Mouse (Mus musculus): ENCODE measurements around the gene Slc35f3. TPM values are rescaled to one million over a fixed set of nuclear protein-coding genes. Genes with fewer than 3 reads are reported as not detected.

Gene Slc35f3
- polyA plus RNA-seq, 1 experiment: 0.08 TPM

DNA sequence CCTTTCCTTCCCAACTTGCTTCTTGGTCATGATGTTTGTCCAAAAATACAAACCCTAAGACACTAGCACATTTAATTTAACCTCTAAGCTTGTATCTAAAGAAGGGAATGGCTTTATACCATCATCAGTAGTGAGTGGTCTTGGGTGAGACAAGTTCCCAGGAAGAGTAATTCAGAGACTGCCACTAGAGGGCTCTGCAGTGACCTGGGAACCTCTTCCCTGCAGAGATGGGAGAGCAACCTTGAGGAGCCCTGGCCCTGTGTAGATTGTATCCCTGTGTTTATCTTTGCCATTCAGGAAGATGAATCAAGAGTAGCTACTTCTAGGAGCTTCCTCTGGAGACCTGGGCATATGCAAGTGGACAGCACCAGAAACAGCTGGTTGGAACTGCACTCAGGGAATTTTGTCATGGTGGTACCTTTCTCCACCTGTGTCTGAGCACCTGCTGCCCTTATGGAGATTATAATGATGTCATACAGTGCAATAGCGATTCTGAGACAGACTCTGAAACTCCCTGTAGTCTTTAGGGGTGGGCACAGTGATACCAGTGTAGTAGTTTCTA, 993 bp upstream of the Slc35f3 start:
- H3K4me1 ChIP-seq (replicated peaks; ENCODE audit: control insufficient read depth, insufficient read depth, low read length): no peaks in the 10 kb centered on the region
- no peaks in the 10 kb centered on the region for H3K36me3 ChIP-seq (ENCODE audit: control insufficient read depth, insufficient read depth, low read length)
- DNase-seq: peak; percentile 23
- H3K27ac ChIP-seq (ENCODE audit: control insufficient read depth, insufficient read depth, low read length): no peak overlapping the region
- TF ChIP-seq CTCF (IDR thresholded peaks at IDR 0.05; ENCODE audit: borderline replicate concordance, control insufficient read depth, extremely low read depth, insufficient read depth, low read length, poor library complexity) (no peak), POLR2A (IDR thresholded peaks at IDR 0.05; ENCODE audit: control insufficient read depth, extremely low read depth, insufficient read depth, low read length, poor library complexity) (no peak)
- H3K4me3 ChIP-seq (ENCODE audit: control insufficient read depth, insufficient read depth, low read length): no peak overlapping the region
- peaks cover 5% of the 10 kb centered on the region for H3K27me3 ChIP-seq (ENCODE audit: control insufficient read depth, insufficient read depth, low read length)
- WGBS: 25% methylated on average over 1 of the region's 1 CpGs

DNA sequence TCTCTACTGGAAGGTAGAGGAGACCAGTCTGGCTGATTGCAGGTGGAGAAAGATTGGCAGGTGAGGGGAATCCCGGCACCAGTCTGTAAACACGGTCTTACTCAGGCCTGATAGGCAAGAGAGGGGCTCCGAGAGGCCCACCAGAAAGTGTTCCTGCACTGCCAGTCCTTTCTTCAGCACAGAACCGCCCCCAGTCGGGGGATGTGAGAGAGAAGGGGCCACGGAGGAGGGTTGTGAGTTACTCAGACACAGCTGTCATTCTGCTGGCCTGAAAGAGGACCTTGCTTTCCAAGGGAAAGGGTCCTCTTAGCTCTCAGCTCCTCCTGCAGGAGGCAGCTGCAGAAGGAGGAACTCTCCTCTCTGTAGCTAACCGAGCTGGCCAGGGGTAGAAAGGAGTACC, 975 bp downstream of the Slc35f3 start:
- Histone ChIP-seq H3K4me3 (ENCODE audit: control insufficient read depth, insufficient read depth, low read length) (no peak overlapping the region), H3K27ac (ENCODE audit: control insufficient read depth, insufficient read depth, low read length) (no peak overlapping the region), H3K27me3 (ENCODE audit: control insufficient read depth, insufficient read depth, low read length) (peaks cover 5% of the 10 kb centered on the region), H3K36me3 (ENCODE audit: control insufficient read depth, insufficient read depth, low read length) (no peaks in the 10 kb centered on the region), H3K4me1 (replicated peaks; ENCODE audit: control insufficient read depth, insufficient read depth, low read length) (no peaks in the 10 kb centered on the region)
- no peak for DNase-seq
- WGBS: 24% methylated on average over 7 of the region's 7 CpGs
- no peak for TF ChIP-seq CTCF (IDR thresholded peaks at IDR 0.05; ENCODE audit: borderline replicate concordance, control insufficient read depth, extremely low read depth, insufficient read depth, low read length, poor library complexity)
- TF ChIP-seq POLR2A (IDR thresholded peaks at IDR 0.05; ENCODE audit: control insufficient read depth, extremely low read depth, insufficient read depth, low read length, poor library complexity): no peak

DNA sequence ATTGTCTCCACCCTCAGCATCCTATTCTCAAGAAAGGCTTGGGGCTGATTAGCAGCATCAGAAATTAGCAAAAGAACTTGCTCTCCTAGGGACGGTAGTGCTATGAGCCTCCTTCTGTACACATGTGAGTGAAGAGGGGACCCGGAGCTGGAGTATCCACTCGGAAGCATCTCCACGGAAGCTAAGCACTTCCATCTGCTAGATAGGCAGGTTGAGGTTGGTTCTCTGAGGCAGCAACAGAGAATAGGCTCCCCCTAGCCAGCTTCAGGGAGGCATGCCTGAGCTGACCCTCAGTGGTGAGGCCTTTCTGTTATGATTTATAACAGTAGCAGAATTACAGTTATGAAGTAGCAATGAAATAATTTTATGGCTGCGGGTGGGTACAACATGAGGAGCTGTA, 2.0 kb downstream of the Slc35f3 start:
- Histone ChIP-seq H3K4me3 (ENCODE audit: control insufficient read depth, insufficient read depth, low read length) (no peak overlapping the region), H3K36me3 (ENCODE audit: control insufficient read depth, insufficient read depth, low read length) (no peaks in the 10 kb centered on the region), H3K4me1 (replicated peaks; ENCODE audit: control insufficient read depth, insufficient read depth, low read length) (no peaks in the 10 kb centered on the region), H3K27me3 (ENCODE audit: control insufficient read depth, insufficient read depth, low read length) (peaks cover 5% of the 10 kb centered on the region), H3K27ac (ENCODE audit: control insufficient read depth, insufficient read depth, low read length) (no peak overlapping the region)
- 91% methylated on average over 5 of the region's 5 CpGs for WGBS
- no peak for DNase-seq
- TF ChIP-seq CTCF (IDR thresholded peaks at IDR 0.05; ENCODE audit: borderline replicate concordance, control insufficient read depth, extremely low read depth, insufficient read depth, low read length, poor library complexity) (no peak), POLR2A (IDR thresholded peaks at IDR 0.05; ENCODE audit: control insufficient read depth, extremely low read depth, insufficient read depth, low read length, poor library complexity) (no peak)

DNA sequence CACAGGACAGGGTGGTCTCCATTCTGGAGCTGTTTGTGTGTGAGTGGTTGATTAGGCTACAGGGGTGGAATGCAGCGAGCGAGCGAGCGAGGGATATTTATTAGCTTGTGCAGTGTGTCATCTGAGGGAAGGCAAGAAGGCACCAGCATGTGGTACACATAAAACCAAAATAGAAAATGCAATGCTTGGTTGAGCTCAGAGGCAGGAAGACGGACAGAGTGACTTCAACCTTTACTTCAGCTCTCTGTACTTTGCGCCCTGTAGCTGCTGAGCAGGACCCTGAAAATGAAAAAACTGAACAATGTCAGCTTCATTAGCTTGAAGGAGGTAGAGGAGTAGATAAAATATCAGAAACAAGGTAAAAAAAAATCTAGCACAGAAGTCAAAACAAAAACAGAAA, 3.2 kb downstream of the Slc35f3 start:
- Histone ChIP-seq H3K4me1 (replicated peaks; ENCODE audit: control insufficient read depth, insufficient read depth, low read length) (no peaks in the 10 kb centered on the region), H3K27me3 (ENCODE audit: control insufficient read depth, insufficient read depth, low read length) (peaks cover 5% of the 10 kb centered on the region), H3K36me3 (ENCODE audit: control insufficient read depth, insufficient read depth, low read length) (no peaks in the 10 kb centered on the region), H3K4me3 (ENCODE audit: control insufficient read depth, insufficient read depth, low read length) (no peak overlapping the region), H3K27ac (ENCODE audit: control insufficient read depth, insufficient read depth, low read length) (no peak overlapping the region)
- TF ChIP-seq CTCF (IDR thresholded peaks at IDR 0.05; ENCODE audit: borderline replicate concordance, control insufficient read depth, extremely low read depth, insufficient read depth, low read length, poor library complexity) (no peak), POLR2A (IDR thresholded peaks at IDR 0.05; ENCODE audit: control insufficient read depth, extremely low read depth, insufficient read depth, low read length, poor library complexity) (no peak)
- no peak for DNase-seq
- WGBS: 89% methylated on average over 6 of the region's 6 CpGs

DNA sequence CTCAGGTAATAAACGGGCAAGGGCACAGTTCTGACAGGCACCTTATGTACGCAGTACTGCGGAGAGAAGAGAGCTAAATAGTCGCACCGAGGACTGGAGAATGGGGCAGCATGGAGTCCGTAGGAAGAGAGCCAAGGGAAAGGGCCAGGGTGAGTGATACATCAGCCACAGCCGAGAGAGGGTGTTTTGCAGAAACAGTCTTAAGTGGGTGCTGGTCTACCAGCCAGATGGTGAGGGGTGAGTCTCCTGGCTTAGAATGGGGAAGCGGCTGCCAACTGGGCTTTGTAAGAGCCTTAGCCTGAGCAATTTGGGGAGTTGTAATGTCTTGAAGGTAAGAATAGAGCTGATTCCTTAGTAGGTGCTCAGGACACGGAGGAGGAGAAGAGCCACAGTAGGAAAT, 8.8 kb downstream of the Slc35f3 start:
- no peaks in the 10 kb centered on the region for H3K4me1 ChIP-seq (replicated peaks; ENCODE audit: control insufficient read depth, insufficient read depth, low read length)
- H3K4me3 ChIP-seq (ENCODE audit: control insufficient read depth, insufficient read depth, low read length): no peak overlapping the region
- no peak for DNase-seq
- no peak overlapping the region for H3K27ac ChIP-seq (ENCODE audit: control insufficient read depth, insufficient read depth, low read length)
- 85% methylated on average over 9 of the region's 9 CpGs for WGBS
- no peaks in the 10 kb centered on the region for H3K36me3 ChIP-seq (ENCODE audit: control insufficient read depth, insufficient read depth, low read length)
- no peaks in the 10 kb centered on the region for H3K27me3 ChIP-seq (ENCODE audit: control insufficient read depth, insufficient read depth, low read length)
- no peak for TF ChIP-seq POLR2A (IDR thresholded peaks at IDR 0.05; ENCODE audit: control insufficient read depth, extremely low read depth, insufficient read depth, low read length, poor library complexity)
- no peak for TF ChIP-seq CTCF (IDR thresholded peaks at IDR 0.05; ENCODE audit: borderline replicate concordance, control insufficient read depth, extremely low read depth, insufficient read depth, low read length, poor library complexity)

DNA sequence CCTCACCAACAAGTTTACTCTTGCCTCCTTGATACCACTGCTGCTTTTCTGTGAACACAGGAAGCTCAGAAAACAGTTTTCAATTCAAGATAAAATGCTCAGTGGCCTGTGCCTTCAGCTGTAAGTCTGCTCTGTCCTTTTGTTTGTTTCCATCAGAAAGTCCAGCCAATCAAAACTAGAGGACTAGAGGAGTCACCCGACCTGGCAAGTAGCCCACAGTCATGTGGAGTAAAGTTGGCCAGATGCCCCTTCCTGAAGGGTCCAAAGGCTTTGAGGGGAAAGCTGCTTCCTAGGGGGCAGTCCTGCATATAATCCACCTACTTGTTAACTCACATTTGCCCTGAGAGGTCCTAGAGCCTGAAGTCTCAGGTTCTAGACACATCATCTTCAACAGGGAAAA, 10.7 kb downstream of the Slc35f3 start:
- no peak for DNase-seq
- TF ChIP-seq CTCF (IDR thresholded peaks at IDR 0.05; ENCODE audit: borderline replicate concordance, control insufficient read depth, extremely low read depth, insufficient read depth, low read length, poor library complexity) (no peak), POLR2A (IDR thresholded peaks at IDR 0.05; ENCODE audit: control insufficient read depth, extremely low read depth, insufficient read depth, low read length, poor library complexity) (no peak)
- Histone ChIP-seq H3K36me3 (ENCODE audit: control insufficient read depth, insufficient read depth, low read length) (no peaks in the 10 kb centered on the region), H3K4me1 (replicated peaks; ENCODE audit: control insufficient read depth, insufficient read depth, low read length) (no peaks in the 10 kb centered on the region), H3K27me3 (ENCODE audit: control insufficient read depth, insufficient read depth, low read length) (no peaks in the 10 kb centered on the region), H3K4me3 (ENCODE audit: control insufficient read depth, insufficient read depth, low read length) (no peak overlapping the region), H3K27ac (ENCODE audit: control insufficient read depth, insufficient read depth, low read length) (no peak overlapping the region)
- WGBS: 35% methylated on average over 1 of the region's 1 CpGs

DNA sequence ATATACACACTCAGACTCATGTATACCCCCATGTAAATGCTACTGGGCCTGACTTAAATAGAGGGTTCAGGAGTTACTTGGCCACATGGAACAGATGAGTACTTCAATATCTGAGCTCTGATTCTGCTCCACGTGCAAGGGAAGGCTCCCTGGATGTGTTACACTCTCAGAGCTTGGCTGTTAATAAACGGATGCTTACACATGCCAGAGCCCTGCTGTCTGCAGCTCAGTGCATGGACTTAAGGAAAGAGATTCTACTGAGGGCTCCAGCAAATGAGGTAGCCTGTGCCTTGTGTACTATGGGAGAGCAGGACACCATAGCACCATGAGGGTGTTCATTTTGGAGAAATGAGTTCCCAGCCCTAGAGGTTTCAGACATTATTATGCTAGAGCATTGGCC, 26.6 kb downstream of the Slc35f3 start:
- DNase-seq: no peak
- no peaks in the 10 kb centered on the region for H3K27me3 ChIP-seq (ENCODE audit: control insufficient read depth, insufficient read depth, low read length)
- H3K27ac ChIP-seq (ENCODE audit: control insufficient read depth, insufficient read depth, low read length): no peak overlapping the region
- TF ChIP-seq CTCF (IDR thresholded peaks at IDR 0.05; ENCODE audit: borderline replicate concordance, control insufficient read depth, extremely low read depth, insufficient read depth, low read length, poor library complexity): no peak
- TF ChIP-seq POLR2A (IDR thresholded peaks at IDR 0.05; ENCODE audit: control insufficient read depth, extremely low read depth, insufficient read depth, low read length, poor library complexity): no peak
- no peaks in the 10 kb centered on the region for H3K4me1 ChIP-seq (replicated peaks; ENCODE audit: control insufficient read depth, insufficient read depth, low read length)
- WGBS: 81% methylated on average over 2 of the region's 2 CpGs
- no peaks in the 10 kb centered on the region for H3K36me3 ChIP-seq (ENCODE audit: control insufficient read depth, insufficient read depth, low read length)
- H3K4me3 ChIP-seq (ENCODE audit: control insufficient read depth, insufficient read depth, low read length): no peak overlapping the region
